Mouse (Mus musculus) heart, postnatal 0 days (tissue): ENCODE data around the gene Lnx2.

ENCODE experiments used
- CTCF ChIP-seq: IDR thresholded peaks from 2 replicates; pipeline ENCODE4 v1.5.1; 2016; ENCODE audit warnings: antibody characterized with exemption, control low read depth, low read depth
- EP300 ChIP-seq: IDR thresholded peaks from 2 replicates; pipeline ENCODE4 v1.6.1; 2016; ENCODE audit warnings: antibody characterized with exemption, low read depth

DNA sequence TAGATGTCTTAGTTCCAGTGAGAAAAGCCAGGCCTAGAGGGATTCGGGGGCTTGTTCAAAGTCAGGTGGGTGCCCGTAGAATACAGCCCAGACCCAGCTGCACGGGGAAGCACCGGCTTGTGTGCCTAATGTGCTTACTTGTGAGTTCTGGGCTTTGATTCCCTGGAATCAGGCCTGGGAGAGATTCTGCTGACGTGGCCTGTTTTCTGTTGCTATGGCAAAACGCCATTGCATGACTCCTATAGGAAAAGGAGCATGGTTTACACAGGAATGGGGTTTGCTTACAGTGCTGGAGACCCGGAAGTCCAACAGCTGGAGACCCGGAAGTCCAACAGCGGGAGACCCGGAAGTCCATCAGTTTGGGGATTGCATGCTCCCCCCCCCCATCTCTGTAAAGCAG, 88.8 kb downstream of the Lnx2 start:
- TF ChIP-seq CTCF (no peak), EP300 (no peak)
